ENCODE assay signal across 18 mouse cellular contexts in the genomic region with DNA sequence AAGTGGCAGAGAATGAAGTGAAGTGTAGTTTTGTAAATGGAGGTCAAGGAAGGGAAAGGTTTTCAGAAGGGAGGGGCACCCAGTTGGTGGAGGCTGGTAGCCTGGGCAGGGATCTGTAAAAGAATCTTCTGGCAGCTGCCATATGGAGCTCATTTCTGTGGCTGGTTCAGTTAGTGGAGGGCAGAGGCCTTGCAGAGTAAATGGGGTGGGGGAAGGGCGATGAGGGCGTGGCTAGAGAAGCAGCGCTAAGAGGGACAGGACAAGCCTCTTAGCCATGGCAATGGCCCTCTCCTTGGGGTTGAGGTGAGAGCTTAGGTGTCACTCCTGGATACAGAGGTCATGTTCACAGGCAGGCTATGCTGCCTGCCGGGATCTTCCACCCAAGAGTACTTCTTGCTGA. TPM values are rescaled to one million over a fixed set of nuclear protein-coding genes. Genes with fewer than 3 reads are reported as not detected.
DNase-seq lines count a peak whose midpoint lies in the region; ATAC-seq lines count a peak whose summit lies in the region.
"Had no signal": no experiment of that assay in that cellular context is flagged by ENCODE, and none has a peak within 500 bp of the region (broad histone marks: within the 10 kb centered on the region; RNA-seq: fewer than 3 reads in every experiment).

No protein-coding gene starts in this region.

- 0 out of 2 replicates have a peak, but pooled peaks cover 4% of the 10 kb centered on the region for H3K27me3 ChIP-seq in heart, embryonic 13.5 days (replicated peaks)
- 0 out of 2 replicates have a peak, but pooled peaks cover 3% of the 10 kb centered on the region for H3K27me3 ChIP-seq in embryonic facial prominence, embryonic 10.5 days (replicated peaks; ENCODE audit: low read depth, poor library complexity, severe bottlenecking)
- H3K27me3 ChIP-seq in limb, embryonic 13.5 days: no peaks in the 10 kb centered on the region
- no peaks in the 10 kb centered on the region for H3K27me3 ChIP-seq in forebrain, embryonic 13.5 days
- H3K27me3 ChIP-seq: midbrain, embryonic 12.5 days; neural tube, embryonic 13.5 days had no signal

- no peak overlapping the region for H3K4me3 ChIP-seq in heart, embryonic 13.5 days
- H3K4me3 ChIP-seq in embryonic facial prominence, embryonic 10.5 days: no peak overlapping the region
- H3K4me3 ChIP-seq in limb, embryonic 13.5 days: no peak overlapping the region
- no peak overlapping the region for H3K4me3 ChIP-seq in forebrain, embryonic 13.5 days
- H3K4me3 ChIP-seq: heart, embryonic 10.5 days; midbrain, embryonic 12.5 days; neural tube, embryonic 13.5 days had no signal

- DNase-seq in heart, postnatal 4 days: no peak
- DNase-seq in lung, postnatal 10 days: peak; percentile 30
- no peak for DNase-seq in lung, postnatal 25 days (ENCODE audit: low spot score)
- DNase-seq in embryonic facial prominence, embryonic 10.5 days (ENCODE audit: low spot score): peak; percentile 80
- DNase-seq in layer of hippocampus, postnatal 25 days (ENCODE audit: extremely low spot score in 1 of 2, low spot score in 1 of 2): no peak
- DNase-seq: cerebellum, adult 11 months; gastrocnemius, postnatal 10 days; liver, postnatal 0 days; thymus, postnatal 4 days had no signal

- no peak overlapping the region for H3K9ac ChIP-seq in heart, embryonic 13.5 days
- H3K9ac ChIP-seq in limb, embryonic 13.5 days: no peak overlapping the region
- H3K9ac ChIP-seq in forebrain, embryonic 13.5 days: no peak overlapping the region
- H3K9ac ChIP-seq: liver, postnatal 0 days; midbrain, embryonic 12.5 days; neural tube, embryonic 13.5 days had no signal

- WGBS in heart, embryonic 13.5 days: 27% methylated on average over 4 of the region's 4 CpGs
- 35% methylated on average over 4 of the region's 4 CpGs for WGBS in embryonic facial prominence, embryonic 10.5 days
- WGBS in limb, embryonic 13.5 days: 34% methylated on average over 4 of the region's 4 CpGs
- 54% methylated on average over 4 of the region's 4 CpGs for WGBS in forebrain, embryonic 13.5 days

- H3K4me2 ChIP-seq in heart, embryonic 13.5 days: no peak overlapping the region
- no peak overlapping the region for H3K4me2 ChIP-seq in limb, embryonic 13.5 days (replicated peaks)
- no peak overlapping the region for H3K4me2 ChIP-seq in forebrain, embryonic 13.5 days
- H3K4me2 ChIP-seq: midbrain, embryonic 12.5 days; neural tube, embryonic 13.5 days had no signal

- H3K27ac ChIP-seq in heart, embryonic 13.5 days (replicated peaks): no peak overlapping the region
- peak overlapping the region; percentile 54 for H3K27ac ChIP-seq in embryonic facial prominence, embryonic 10.5 days (replicated peaks)
- H3K27ac ChIP-seq in limb, embryonic 13.5 days: peak overlapping the region; percentile 6; the same call in 1 of the 2 replicates
- no peak overlapping the region for H3K27ac ChIP-seq in forebrain, embryonic 13.5 days
- H3K27ac ChIP-seq: heart, embryonic 10.5 days; midbrain, embryonic 12.5 days; neural tube, embryonic 13.5 days had no signal

- no peaks in the 10 kb centered on the region for H3K9me3 ChIP-seq in heart, embryonic 13.5 days
- no peaks in the 10 kb centered on the region for H3K9me3 ChIP-seq in embryonic facial prominence, embryonic 10.5 days
- H3K9me3 ChIP-seq in limb, embryonic 13.5 days: no peaks in the 10 kb centered on the region
- H3K9me3 ChIP-seq in forebrain, embryonic 13.5 days (replicated peaks): no peaks in the 10 kb centered on the region
- H3K9me3 ChIP-seq: heart, embryonic 10.5 days; midbrain, embryonic 12.5 days; neural tube, embryonic 13.5 days had no signal

- H3K36me3 ChIP-seq in heart, embryonic 13.5 days: no peaks in the 10 kb centered on the region
- no peaks in the 10 kb centered on the region for H3K36me3 ChIP-seq in embryonic facial prominence, embryonic 10.5 days (replicated peaks)
- no peaks in the 10 kb centered on the region for H3K36me3 ChIP-seq in limb, embryonic 13.5 days
- H3K36me3 ChIP-seq in forebrain, embryonic 13.5 days (ENCODE audit: poor library complexity, severe bottlenecking): no peaks in the 10 kb centered on the region
- H3K36me3 ChIP-seq: G1E; heart, embryonic 10.5 days; midbrain, embryonic 12.5 days; neural tube, embryonic 13.5 days had no signal

- H3K4me1 ChIP-seq in heart, embryonic 13.5 days: 0 out of 2 replicates have a peak, but pooled peaks cover 4% of the 10 kb centered on the region
- peaks cover 16% of the 10 kb centered on the region for H3K4me1 ChIP-seq in embryonic facial prominence, embryonic 10.5 days
- H3K4me1 ChIP-seq in limb, embryonic 13.5 days: peaks cover 22% of the 10 kb centered on the region
- no peaks in the 10 kb centered on the region for H3K4me1 ChIP-seq in forebrain, embryonic 13.5 days
- H3K4me1 ChIP-seq: midbrain, embryonic 12.5 days; neural tube, embryonic 13.5 days had no signal

- 0 out of 2 replicates have a peak, but pooled peaks have one; percentile 31 for ATAC-seq in heart, embryonic 13.5 days (ENCODE audit: extremely low read depth, insufficient number of reproducible peaks, low FRiP score, low TSS enrichment)
- no peak for ATAC-seq in limb, embryonic 13.5 days (ENCODE audit: low FRiP score, low read depth)
- no peak for ATAC-seq in forebrain, embryonic 13.5 days
- ATAC-seq: liver, postnatal 0 days had no signal

RNA-seq across cellular contexts. Expression of gene Zfp648, which starts 12.4 kb away (rescaled TPM):
- 0.08 and 0.12 TPM in 2 replicates for polyA plus RNA-seq in heart, embryonic 13.5 days (2015; fragmentation: Nextera tagmentation; extraction: Ambion mirVana)
- total RNA-seq in heart, postnatal 4 days (2021): not detected
- 0.15 TPM in 1 of 2 replicates, not detected in the other for polyA plus RNA-seq in embryonic facial prominence, embryonic 10.5 days (2016; fragmentation: Nextera tagmentation; extraction: Ambion mirVana)
- 1.2 and 1.3 TPM in 2 replicates for polyA plus RNA-seq in limb, embryonic 13.5 days (2015; fragmentation: Nextera tagmentation; extraction: Ambion mirVana)
- not detected in 2 replicates for polyA plus RNA-seq in forebrain, embryonic 13.5 days (2015; fragmentation: Nextera tagmentation; extraction: Ambion mirVana)
- total RNA-seq in layer of hippocampus, postnatal 25 days (2021): under 1 TPM; 0.31 to 0.37 TPM
- total RNA-seq: gastrocnemius, postnatal 10 days had no signal
- polyA plus RNA-seq: C2C12; G1E; liver, postnatal 0 days; stomach, embryonic 14.5 days had no signal

Comparison
In these comparisons a context has a peak if more than half of its experiments do, and no peak if none do; other contexts are left out.
1. DNase-seq: peak in lung, postnatal 10 days (single experiment) and embryonic facial prominence, embryonic 10.5 days (single experiment); none in heart, postnatal 4 days (single experiment), lung, postnatal 25 days (single experiment) and layer of hippocampus, postnatal 25 days (0 of 2).
2. H3K27ac ChIP-seq: peak in embryonic facial prominence, embryonic 10.5 days (single experiment) and limb, embryonic 13.5 days (single experiment); none in heart, embryonic 13.5 days (single experiment) and forebrain, embryonic 13.5 days (single experiment).